Mouse (Mus musculus) intestine, embryonic 16.5 days (tissue): ENCODE data around the gene Ube2f. TPM values are rescaled to one million over a fixed set of nuclear protein-coding genes. Genes with fewer than 3 reads are reported as not detected.

Experiments
- ATAC-seq: fragments of 200-750 bp; cut with Nextera tagmentation; 2 replicates; pipeline ENCODE4 v1.8.0; 2017; ENCODE audit warnings: moderate TSS enrichment, moderate library complexity
- H3K27ac ChIP-seq: fragments of 300-500 bp; sonication (generic); 2 replicates; pipeline ENCODE4 v1.5.1; 2014; ENCODE audit warnings: mild to moderate bottlenecking, low read length
- H3K27me3 ChIP-seq: fragments of 300-500 bp; sonication (generic); replicated peaks from 2 replicates; pipeline ENCODE4 v1.6.1; 2014; ENCODE audit warnings: low read length, control low read depth, mixed read lengths; ENCODE audit not compliant: control insufficient read depth, insufficient read depth
- H3K36me3 ChIP-seq: fragments of 300-500 bp; sonication (generic); 2 replicates; pipeline ENCODE4 v1.6.1; 2014; ENCODE audit warnings: low read length, control low read depth; ENCODE audit not compliant: control insufficient read depth, insufficient read depth
- H3K4me1 ChIP-seq: fragments of 300-500 bp; sonication (generic); 2 replicates; pipeline ENCODE4 v1.6.1; 2014; ENCODE audit warnings: low read length, control low read depth, mixed read lengths; ENCODE audit not compliant: control insufficient read depth, insufficient read depth
- H3K4me2 ChIP-seq: fragments of 300-500 bp; sonication (generic); 2 replicates; pipeline ENCODE4 v1.6.1; 2014; ENCODE audit warnings: low read depth, low read length, control low read depth
- H3K4me3 ChIP-seq: fragments of 300-500 bp; sonication (generic); 2 replicates; pipeline ENCODE4 v1.5.1; 2014; ENCODE audit warnings: mild to moderate bottlenecking, low read length
- H3K9ac ChIP-seq: fragments of 300-500 bp; sonication (generic); 2 replicates; pipeline ENCODE4 v1.6.1; 2014; ENCODE audit warnings: low read depth, low read length
- H3K9me3 ChIP-seq: fragments of 300-500 bp; sonication (generic); 2 replicates; pipeline ENCODE4 v1.6.1; 2016; ENCODE audit warnings: low read length, control low read depth; ENCODE audit not compliant: control insufficient read depth
- WGBS: fragments of 180-500 bp; shearing (Covaris S2); extraction: QIAGEN DNeasy Blood & Tissue Kit; methylation state at CpG from one replicate; pipeline ENCODE4 v1.1.7; 2014; 5-methylcytosine and 5-hydroxymethylcytosine counted together
- polyA plus RNA-seq: library from polyadenylated mRNA; unstranded; fragments of >200 nt; fragmentation: Nextera tagmentation; extraction: Ambion mirVana; gene quantifications from 2 replicates; pipeline ENCODE4 v1.2.1, GENCODE M21; 2015

Ube2f gene
- 58.5 and 68.8 TPM in 2 replicates for polyA plus RNA-seq

DNA sequence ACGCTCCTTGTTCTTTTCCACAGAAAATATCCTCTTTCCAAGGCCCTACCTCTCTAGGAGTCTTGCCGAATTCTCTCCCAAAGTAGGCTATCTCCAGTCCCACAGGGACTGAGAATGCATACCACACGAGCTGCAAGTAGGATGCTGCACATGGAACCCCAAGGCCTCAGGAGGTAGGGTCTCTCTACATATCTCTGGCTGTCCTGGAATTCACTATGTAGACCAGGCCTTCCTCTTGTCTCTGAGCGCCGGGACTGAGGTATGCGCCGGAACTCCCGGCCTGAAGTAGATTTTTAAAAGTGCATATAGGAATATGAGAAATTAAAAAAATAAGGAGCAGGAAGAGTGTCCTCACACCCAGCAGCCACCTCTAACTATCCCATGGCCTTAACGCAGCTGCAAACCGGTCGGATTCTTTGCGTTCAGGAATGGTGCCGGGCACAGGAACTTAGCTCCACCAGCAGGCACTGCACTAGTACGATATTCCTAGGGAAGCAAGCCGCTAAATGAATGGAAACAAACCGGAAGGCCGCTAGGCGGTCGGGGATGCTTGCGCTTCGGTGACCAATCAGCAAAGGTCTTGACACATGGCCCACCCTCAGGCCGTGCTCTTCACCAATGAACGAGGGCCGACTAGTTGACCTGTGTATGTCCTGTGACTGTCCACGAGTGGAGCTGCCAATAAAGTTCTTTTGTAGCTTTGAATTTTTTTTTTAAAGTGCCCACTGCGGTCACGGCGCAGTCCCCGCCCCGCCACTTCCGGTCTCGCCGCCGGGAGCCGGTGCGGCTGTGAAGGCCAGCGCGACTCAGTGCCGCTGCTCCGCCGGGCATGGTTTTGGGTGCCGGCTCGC lies at the start of gene Ube2f:
TSS of gene Ube2f (plus strand) at position 741 of the 851 bp plus-strand sequence.
- WGBS: under 1% methylated on average over 43 of the region's 43 CpGs
- Histone ChIP-seq H3K27me3 (no peaks in the 10 kb centered on the region), H3K27ac (peak within 1 kb of the TSS; percentile 84), H3K4me2 (peak within 1 kb of the TSS; percentile 82), H3K4me1 (peaks cover 25% of the 10 kb centered on the region), H3K9ac (peak within 1 kb of the TSS; percentile 97), H3K36me3 (no peaks in the 10 kb centered on the region), H3K4me3 (peak within 1 kb of the TSS; percentile 99), H3K9me3 (no peaks in the 10 kb centered on the region)
- ATAC-seq: peak; percentile 98

DNA sequence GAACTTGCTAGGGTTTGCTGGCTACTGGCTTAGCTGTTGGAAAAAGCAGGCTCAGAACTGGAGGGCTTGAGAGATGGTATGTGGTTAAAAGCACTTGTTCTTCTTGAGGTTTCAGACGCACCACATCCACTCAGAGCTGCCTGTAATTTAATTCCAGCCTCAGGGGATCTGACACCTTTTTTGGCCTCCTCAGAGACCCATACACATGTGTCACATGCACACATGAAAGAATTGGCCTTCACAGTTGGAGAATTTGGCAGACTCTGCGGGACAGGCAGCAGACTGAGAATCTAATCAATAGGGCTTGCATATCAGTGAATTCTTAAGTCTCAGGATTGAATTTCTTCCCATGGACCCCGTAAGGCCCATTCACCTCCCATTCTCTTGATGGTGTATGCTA lies 49.0 kb upstream of the Ube2f start:
- H3K36me3 ChIP-seq: no peaks in the 10 kb centered on the region
- no peaks in the 10 kb centered on the region for H3K4me1 ChIP-seq
- ATAC-seq: no peak
- no peak overlapping the region for H3K9ac ChIP-seq
- H3K9me3 ChIP-seq: no peaks in the 10 kb centered on the region
- H3K4me2 ChIP-seq: no peak overlapping the region
- no peak overlapping the region for H3K27ac ChIP-seq
- H3K4me3 ChIP-seq: no peak overlapping the region
- 55% methylated on average over 3 of the region's 3 CpGs for WGBS
- H3K27me3 ChIP-seq: no peaks in the 10 kb centered on the region

GRCm38 (mm10) chr1:91204221-91204765 lies 45.8 kb upstream of the Ube2f start:
- H3K4me2 ChIP-seq: no peak overlapping the region
- 0 out of 2 replicates have a peak, but pooled peaks cover 2% of the 10 kb centered on the region for H3K4me1 ChIP-seq
- ATAC-seq: no peak
- H3K4me3 ChIP-seq: no peak overlapping the region
- H3K9ac ChIP-seq: no peak overlapping the region
- H3K9me3 ChIP-seq: no peaks in the 10 kb centered on the region
- 87% methylated on average over 5 of the region's 5 CpGs for WGBS
- no peaks in the 10 kb centered on the region for H3K27me3 ChIP-seq
- no peak overlapping the region for H3K27ac ChIP-seq
- no peaks in the 10 kb centered on the region for H3K36me3 ChIP-seq

DNA sequence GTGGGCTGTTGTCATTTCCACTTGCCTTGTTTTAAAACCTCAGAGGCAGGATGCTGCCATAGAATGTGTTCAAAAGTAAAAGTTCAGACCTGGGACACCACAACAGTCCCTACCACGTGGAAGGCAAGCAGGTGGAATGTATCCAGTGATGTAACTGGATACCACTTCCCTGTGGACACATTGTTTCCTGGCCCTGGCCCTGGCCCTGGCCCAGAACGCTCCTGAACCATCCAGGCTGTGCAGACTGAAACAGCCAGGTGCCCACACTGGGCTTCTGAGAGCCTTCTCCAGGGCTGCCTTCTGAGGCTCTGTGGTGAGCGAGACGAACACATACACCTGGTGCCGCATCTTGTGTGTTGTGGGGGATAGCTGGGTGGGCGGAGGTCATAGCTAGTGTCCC lies 44.5 kb upstream of the Ube2f start:
- WGBS: 81% methylated on average over 6 of the region's 6 CpGs
- Histone ChIP-seq H3K4me2 (no peak overlapping the region), H3K4me3 (no peak overlapping the region), H3K9me3 (no peaks in the 10 kb centered on the region), H3K9ac (no peak overlapping the region), H3K27me3 (no peaks in the 10 kb centered on the region), H3K27ac (no peak overlapping the region), H3K4me1 (0 out of 2 replicates have a peak, but pooled peaks cover 2% of the 10 kb centered on the region), H3K36me3 (no peaks in the 10 kb centered on the region)
- no peak for ATAC-seq

- H3K4me2 ChIP-seq: no peak overlapping the region
- H3K27me3 ChIP-seq: no peaks in the 10 kb centered on the region
- WGBS: 85% methylated on average over 8 of the region's 8 CpGs
- 0 out of 2 replicates have a peak, but pooled peaks cover 2% of the 10 kb centered on the region for H3K4me1 ChIP-seq
- H3K27ac ChIP-seq: no peak overlapping the region
- H3K9me3 ChIP-seq: no peaks in the 10 kb centered on the region
- no peak overlapping the region for H3K4me3 ChIP-seq
- no peak overlapping the region for H3K9ac ChIP-seq
- H3K36me3 ChIP-seq: no peaks in the 10 kb centered on the region
- no peak for ATAC-seq
Measured at GRCm38 (mm10) chr1:91206336-91206735, 43.8 kb upstream of the Ube2f start.

GRCm38 (mm10) chr1:91206873-91207272 lies 43.2 kb upstream of the Ube2f start:
- 66% methylated on average over 5 of the region's 5 CpGs for WGBS
- no peak overlapping the region for H3K27ac ChIP-seq

DNA sequence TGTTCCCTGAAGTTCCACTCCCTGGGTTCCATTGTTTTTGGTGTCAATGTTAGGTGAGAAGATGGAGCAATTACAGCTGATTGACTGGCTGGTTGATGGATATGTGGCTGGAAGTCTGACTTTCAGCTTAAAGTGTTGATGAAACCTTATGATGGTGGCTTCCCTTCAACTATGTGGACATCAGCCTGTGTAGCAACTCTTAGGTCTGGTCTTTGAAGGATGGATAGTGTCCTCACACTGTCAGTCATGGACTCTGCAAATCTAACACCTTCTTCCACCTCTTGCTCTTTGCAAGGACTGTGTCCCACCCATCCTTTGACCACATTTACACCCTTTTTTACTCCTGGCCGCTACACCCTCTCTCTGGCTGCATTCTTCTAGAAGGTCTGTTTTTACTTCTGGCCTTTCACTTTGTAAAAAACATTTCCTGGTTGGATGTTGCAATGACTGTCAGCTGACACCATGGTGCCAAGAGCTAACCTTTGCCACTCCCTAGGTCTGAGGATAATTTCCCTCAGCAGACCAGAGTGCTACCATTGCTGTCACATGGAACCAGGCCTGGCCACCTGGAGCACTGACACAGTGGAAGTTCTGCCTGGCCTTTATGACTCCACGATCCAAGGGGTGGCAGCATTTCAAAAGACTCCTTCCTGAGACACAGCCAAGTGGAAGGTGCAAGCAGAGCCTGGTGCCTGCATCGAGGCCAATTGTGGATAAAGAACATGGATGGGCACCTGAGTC lies 42.6 kb upstream of the Ube2f start:
- no peaks in the 10 kb centered on the region for H3K27me3 ChIP-seq
- H3K9ac ChIP-seq: no peak overlapping the region
- ATAC-seq: peak; percentile 86
- no peaks in the 10 kb centered on the region for H3K9me3 ChIP-seq
- H3K36me3 ChIP-seq: no peaks in the 10 kb centered on the region
- H3K4me1 ChIP-seq: 0 out of 2 replicates have a peak, but pooled peaks cover 4% of the 10 kb centered on the region
- WGBS: 65% methylated on average over 3 of the region's 3 CpGs
- H3K4me2 ChIP-seq: no peak overlapping the region
- no peak overlapping the region for H3K4me3 ChIP-seq
- no peak overlapping the region for H3K27ac ChIP-seq

More at GRCm38 (mm10) chr1:91206873-91207272, 43.2 kb upstream of the Ube2f start:
- no peak overlapping the region for H3K4me2 ChIP-seq
- H3K9me3 ChIP-seq: no peaks in the 10 kb centered on the region
- H3K9ac ChIP-seq: no peak overlapping the region
- no peaks in the 10 kb centered on the region for H3K27me3 ChIP-seq
- H3K36me3 ChIP-seq: no peaks in the 10 kb centered on the region
- 0 out of 2 replicates have a peak, but pooled peaks cover 4% of the 10 kb centered on the region for H3K4me1 ChIP-seq
- ATAC-seq: no peak
- no peak overlapping the region for H3K4me3 ChIP-seq

DNA sequence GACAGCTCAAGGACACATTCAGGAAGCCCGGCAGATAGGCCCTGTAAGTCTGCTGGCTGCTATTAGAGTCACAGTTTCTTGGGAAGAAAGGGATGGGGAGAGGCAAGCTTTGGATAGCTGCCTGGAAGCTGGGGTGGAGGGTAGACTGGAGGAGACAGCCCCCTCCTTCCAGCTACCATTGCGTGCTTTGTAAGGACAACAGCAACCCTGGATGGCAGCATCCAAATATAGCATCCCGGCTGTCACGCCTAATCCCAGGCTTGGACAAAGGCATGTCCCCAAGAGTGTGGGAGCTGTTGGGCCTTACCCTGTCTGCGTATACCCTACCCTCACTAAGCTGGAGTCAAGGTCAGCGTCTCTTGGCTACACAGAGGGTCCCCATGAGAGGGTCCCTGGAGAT lies 40.8 kb upstream of the Ube2f start:
- ATAC-seq: no peak
- no peak overlapping the region for H3K4me3 ChIP-seq
- H3K27me3 ChIP-seq: no peaks in the 10 kb centered on the region
- peak overlapping the region; percentile 9; the same call in 1 of the 2 replicates for H3K27ac ChIP-seq
- no peaks in the 10 kb centered on the region for H3K9me3 ChIP-seq
- WGBS: 75% methylated on average over 6 of the region's 6 CpGs
- no peaks in the 10 kb centered on the region for H3K36me3 ChIP-seq
- 0 out of 2 replicates have a peak, but pooled peaks cover 7% of the 10 kb centered on the region for H3K4me1 ChIP-seq
- H3K9ac ChIP-seq: no peak overlapping the region
- no peak overlapping the region for H3K4me2 ChIP-seq

DNA sequence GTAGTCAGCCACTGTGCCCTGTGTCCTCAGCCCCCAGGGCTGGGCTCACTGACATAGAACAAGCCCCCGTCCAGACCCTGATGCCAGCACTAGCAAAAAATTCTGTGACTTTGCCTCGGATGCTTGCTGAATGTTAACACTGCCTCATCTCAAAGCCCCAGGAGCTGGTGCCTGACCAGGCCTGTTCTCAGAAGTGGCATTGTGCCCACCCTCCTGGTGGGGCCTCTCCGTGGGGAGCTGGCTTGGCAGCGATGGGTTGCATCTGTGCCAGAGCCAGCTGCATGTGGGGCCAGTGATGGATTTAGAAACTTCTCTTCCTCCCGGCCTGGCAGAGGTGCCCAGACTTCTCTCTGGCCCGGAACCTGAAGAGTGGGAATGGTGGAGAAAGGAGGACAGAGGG lies 40.3 kb upstream of the Ube2f start:
- Histone ChIP-seq H3K4me1 (0 out of 2 replicates have a peak, but pooled peaks cover 7% of the 10 kb centered on the region), H3K36me3 (no peaks in the 10 kb centered on the region), H3K27ac (peak overlapping the region; percentile 9; the same call in 1 of the 2 replicates), H3K9me3 (no peaks in the 10 kb centered on the region), H3K4me3 (no peak overlapping the region), H3K4me2 (no peak overlapping the region), H3K9ac (0 out of 2 replicates have a peak overlapping the region, but pooled peaks have one; percentile 3), H3K27me3 (no peaks in the 10 kb centered on the region)
- ATAC-seq: no peak
- 80% methylated on average over 6 of the region's 6 CpGs for WGBS
